Mouse (Mus musculus): ENCODE data around the gene Tor1b.
"Not testable (repeated sequence)": the region's sequence is repeated elsewhere in the genome, so short reads cannot be mapped to it uniquely, and the experiment has no call there.

Gene Tor1b

DNA sequence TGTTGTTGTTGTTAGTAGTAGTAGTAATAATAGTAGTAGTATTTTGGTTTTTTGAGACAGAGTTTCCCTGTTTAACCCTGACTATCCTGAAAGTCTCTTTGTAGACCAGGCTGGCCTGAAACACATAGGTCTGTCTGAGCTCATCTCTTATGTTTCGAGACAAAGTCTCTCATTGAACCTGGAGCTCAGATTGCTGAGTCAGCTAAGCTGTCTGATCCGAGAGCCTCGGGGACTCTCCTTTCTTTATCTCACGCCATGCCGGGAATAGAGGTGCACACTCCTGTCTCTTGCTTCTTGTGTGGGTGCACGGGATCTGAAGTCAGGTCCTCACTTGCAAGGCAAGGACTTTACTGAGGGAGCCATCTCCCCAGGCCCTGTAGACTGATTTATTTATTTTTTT lies 19.7 kb upstream of the Tor1b start:
- no peak for DNase-seq

DNA sequence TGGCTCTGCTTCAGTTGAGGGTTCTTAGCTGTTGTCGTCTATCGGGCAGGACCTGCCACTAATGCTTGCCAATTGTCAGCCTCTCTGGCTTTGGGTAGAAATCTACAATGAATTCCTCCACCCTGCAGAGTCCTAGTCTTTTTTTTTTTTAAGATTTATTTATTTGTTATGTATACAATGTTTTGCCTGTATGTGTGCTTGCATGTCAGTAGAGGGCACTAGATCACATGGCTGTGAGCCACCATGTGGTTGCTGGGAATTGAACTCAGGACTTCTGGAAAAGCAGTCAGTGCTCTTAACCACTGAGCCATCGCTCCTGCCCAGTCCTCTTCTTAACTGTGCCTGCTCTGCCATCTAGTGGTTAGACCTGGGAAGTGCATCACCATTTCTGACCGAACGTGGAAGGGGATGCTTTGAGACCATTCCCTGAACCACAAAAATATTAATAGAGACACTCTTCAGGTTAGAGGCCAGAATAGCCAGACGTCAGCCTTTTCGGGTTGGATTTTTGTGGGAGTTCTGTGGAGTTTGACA lies 18.8 kb upstream of the Tor1b start:
- peak; percentile 57 for DNase-seq

DNA sequence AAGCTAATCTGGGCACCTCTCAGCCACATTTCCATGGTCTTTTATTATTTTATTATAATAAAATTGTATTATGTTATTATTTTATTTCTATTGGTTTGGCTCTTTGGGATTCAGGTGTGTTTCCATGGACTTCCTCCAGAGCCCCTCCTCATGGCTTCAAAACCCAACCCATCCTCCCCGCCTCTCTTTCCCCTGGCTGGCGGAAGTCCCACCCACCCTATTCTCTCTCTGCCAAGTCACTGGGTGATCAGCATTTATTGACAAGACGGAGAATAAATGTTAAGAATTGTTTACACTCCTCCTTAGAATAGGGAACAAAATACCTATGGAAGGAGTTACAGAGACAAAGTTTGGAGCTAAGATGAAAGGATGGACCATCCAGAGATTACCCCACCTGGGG lies 16.0 kb upstream of the Tor1b start:
- no peak for DNase-seq

DNA sequence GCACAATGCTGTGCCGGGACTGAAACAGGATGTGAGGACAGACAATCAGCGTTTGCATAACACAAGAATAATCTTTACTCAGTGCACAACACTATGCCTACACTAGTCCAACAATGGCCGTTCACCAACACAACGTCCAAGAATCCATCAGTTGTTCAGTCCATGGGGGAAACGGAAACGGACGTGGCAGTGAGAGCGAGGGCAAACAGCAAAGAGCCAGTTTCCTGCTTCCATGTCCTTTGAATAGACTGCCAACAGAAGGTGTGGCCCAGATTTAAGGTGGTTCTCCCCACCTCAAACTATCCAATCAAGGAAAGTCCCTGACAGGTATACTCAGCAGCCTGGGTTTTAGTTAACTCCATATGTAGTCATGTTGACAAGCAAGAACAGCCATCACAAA lies 15.0 kb upstream of the Tor1b start:
- DNase-seq, result no peak

DNA sequence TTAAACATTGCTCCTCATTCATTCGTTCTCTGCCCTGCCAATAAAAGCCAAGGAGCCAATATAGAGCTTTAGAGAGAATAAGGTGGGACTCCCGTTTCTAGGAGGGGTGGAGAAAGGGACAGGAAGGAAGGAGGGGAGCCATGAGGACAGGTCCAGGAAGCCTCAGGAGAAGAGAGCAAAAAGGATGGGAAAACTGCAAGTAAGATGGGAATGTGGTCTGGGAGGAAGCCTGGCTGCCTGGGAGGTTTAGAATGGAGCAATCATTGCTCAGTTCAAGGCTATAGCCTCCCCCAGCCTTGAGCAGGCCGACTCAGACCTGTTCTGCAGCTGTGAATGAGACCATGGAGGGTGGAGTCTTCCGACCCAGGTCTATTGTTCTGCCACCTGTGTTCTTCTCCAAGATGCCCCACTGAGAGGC lies 14.2 kb upstream of the Tor1b start:
- DNase-seq, result no peak

DNA sequence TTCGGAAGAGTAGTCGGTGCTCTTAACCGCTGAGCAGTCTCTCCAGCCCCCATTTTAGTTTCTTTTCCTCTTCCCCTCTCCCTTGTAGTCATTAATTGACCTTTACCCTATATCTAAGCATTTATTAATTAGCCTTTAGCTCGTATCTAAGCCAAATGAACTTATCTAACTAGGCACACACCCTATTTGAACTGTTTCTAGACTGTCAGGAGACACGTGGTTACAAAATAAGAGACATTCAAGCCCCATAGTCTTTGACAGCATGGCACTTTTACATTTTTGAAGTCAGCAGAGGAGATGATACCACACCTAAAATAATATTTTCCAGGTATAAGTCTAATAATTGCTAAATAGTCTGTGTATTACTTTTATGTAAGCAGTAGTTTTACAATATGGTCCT lies 11.2 kb upstream of the Tor1b start:
- no peak for DNase-seq

DNA sequence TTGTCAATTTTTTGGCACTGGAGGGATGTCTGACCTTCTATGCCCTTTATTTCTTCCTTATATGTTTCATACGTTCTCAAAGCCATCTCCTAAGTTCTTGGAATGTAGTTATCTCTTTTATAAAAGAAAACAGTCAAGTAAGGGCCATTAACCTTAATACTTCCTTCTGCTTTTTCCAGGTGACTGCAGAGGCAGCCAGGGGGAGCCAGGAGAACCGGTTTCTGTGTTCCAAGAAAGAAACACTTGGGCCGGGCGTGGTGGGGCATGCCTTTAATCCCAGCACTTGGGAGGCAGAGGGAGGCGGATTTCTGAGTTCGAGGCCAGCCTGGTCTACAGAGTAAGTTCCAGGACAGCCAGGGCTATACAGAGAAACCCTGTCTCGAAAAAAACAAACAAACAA lies 10.6 kb upstream of the Tor1b start:
- not testable (repeated sequence) for DNase-seq

DNA sequence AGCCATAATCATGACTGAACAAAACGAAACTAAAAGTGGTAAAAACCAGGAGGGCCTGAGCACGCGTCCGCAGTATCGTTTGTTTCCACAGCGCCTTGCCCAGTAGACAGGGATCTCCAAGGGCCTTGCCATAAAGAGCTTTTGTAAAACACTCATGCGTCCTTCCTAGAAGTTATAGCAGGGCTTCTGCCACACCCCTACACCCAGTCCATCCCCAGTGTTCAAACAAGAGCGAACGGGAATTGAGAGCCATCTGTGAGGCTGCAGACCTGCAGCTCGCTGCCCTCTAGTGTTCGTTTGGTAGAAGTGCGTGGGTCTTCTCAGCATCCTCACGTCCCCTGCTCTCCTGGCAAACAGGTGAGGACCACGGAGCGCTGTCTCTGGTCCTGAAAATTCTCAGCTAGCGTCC lies 10.2 kb upstream of the Tor1b start:
- DNase-seq, result peak; percentile 67

DNA sequence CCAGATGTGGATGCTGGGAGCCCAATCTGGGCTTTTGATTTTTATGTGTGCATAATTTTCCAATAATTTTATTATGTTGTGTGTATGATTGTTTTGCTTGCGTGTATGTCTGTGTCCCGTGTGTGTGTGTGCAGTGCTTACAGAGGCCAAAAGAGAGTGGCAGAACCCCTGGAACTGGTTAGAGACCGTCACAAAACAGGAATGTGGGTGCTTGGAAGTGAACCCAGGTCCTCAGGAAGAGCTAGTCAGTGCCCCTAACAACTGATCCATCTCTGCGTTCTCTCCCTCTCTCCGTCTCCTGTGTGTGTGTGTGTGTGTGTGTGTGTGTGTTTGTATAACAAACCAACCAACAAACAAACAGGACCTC lies 319 bp upstream of the Tor1b start:
- no peak for DNase-seq

DNA sequence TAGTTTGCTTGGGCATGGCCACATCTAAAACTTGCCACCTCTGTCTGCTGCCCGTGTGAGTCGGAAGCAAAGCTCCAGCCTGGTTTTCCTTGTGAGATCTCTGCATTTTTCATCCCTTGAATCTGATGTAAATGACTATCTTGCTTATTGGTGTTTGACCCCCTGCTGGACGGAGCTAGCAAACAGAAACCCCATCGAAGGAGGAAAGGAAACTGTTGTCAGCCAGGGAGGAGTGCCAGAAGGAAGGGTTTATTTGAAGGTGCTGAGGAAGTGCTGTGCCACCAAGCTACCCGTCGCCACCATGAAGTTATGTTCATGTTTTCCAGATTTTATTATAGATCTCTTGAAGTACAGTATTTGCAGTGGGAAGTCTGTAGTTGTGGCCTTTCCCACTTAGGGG lies 2.0 kb downstream of the Tor1b start:
- DNase-seq, result no peak

DNA sequence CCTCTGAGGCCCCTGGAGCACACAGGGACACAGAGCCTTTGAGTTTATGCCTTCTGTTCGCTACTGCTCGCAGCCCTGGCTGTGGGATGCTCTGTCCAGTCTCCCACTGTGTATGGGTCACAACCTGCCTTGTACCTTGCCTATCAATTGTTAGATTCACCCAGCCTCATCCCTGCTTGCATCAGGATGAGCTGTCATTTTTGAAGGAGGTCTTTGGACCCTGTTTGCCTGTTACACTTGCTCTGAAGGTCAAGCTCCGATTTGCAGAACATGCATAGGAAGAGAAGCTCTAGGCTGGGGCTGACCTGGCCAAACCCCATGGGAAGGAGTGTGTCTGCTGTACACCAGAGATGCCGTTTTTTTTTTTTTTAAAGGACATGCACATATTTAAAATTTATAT lies 4.8 kb downstream of the Tor1b start:
- no peak for DNase-seq

DNA sequence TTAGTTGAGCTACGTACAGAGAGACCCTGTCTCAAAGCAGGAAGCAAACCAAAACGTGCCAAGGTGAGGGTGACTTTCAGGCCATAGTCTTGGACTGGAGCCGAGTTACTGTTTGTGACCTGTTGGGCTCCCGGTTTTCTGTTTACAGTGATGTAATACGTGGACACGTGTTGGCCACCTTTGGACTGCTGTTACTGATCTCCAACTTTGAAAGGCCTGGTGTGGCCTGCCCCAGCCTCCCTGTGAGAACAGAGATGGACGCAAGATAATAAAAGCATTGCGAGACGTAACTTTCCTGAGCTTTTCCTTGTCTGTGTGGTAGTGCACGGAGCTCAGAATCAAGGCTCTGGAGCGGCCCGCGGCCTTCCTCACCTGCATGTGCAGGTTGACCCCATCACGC lies 6.0 kb downstream of the Tor1b start:
- peak; percentile 81 for DNase-seq

DNA sequence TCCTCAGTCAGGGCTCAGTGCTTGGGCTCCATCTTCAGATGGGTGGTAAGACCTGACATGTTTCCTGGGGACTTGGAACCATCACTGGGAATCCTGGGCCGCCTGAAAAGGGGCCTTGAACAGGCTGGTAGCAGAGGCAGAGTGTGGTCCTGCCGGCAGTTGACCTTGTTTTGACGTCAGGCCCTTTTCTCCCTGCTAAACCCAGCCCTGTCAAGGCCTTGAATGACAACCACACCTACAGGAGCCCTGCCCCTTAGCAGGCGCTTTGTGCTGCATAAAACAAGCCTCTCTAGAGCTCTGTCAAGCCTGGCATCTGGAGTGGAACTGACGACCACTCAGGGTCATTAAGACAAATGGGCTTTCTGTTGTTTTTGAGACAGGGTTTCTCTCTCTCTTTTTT lies 7.1 kb downstream of the Tor1b start:
- DNase-seq, result no peak

DNA sequence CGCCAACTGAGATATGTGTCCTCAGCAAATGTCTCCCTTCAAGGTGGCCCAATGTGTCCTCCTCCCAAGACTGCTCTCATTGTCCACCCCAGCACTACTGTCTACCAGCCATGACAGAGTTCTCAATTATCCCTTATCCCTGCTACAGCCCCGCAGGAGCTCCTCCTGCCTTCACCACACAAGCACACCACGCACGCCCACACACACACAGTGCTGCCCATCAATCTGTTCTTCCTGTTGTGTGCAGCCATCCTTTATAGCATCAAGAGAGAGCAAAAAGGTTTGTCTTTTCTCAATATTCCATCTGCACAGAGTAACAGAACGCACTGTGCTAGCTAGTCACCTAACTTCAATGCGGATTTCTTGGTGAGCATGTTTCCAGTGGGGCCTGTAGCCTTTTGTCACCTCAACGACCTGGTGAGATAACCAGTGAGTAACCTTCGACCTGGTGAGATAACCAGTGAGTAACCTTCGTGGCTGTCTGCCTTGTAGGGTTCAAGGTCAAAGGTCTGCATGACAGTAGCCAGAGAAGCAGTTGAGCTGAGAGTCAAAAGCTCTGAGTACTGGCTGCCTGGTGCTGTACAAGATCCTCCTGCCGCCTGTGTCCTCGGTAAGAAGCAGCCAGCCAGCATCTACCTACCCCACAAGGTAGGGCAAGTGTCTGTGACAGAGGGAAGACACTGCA lies 10.0 kb downstream of the Tor1b start:
- DNase-seq, result no peak

DNA sequence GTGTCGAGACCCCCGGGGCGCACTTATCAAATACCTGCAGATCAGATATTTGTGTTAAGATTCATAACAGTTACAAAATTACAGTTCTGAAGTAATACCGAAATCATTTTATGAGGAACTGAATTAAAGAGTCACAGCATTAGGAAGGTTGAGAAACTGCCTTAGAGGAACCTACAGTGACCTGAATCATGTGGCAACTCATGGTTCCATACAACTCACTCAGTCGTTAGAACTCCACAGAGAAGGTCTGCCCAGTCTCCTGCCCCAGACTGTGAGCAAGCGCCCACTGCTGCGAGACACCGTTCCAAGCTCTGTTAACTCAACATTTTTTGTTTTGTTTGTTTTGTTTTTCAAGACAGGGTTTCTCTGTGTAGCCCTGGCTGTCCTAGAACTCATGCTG lies 12.9 kb downstream of the Tor1b start:
- no peak for DNase-seq

DNA sequence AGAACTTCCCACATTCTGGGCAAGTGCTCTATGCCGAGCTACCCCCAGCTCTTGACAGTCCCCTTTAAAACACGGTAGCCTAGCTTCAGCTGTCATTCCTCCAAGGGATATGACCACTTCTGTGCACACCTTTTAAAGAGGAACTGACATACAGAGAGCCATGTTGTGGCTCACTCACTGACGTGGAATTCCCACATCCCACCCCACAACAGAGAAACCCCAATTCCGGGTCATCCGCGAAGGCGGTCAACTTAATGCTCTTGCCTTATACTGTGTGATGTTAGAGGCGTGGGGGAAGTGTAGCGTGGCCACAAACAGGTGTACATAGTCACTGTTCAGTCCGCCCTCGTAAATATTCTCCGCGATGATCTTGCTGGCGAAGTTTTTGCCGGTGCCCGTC lies 14.1 kb downstream of the Tor1b start:
- DNase-seq, result no peak

DNA sequence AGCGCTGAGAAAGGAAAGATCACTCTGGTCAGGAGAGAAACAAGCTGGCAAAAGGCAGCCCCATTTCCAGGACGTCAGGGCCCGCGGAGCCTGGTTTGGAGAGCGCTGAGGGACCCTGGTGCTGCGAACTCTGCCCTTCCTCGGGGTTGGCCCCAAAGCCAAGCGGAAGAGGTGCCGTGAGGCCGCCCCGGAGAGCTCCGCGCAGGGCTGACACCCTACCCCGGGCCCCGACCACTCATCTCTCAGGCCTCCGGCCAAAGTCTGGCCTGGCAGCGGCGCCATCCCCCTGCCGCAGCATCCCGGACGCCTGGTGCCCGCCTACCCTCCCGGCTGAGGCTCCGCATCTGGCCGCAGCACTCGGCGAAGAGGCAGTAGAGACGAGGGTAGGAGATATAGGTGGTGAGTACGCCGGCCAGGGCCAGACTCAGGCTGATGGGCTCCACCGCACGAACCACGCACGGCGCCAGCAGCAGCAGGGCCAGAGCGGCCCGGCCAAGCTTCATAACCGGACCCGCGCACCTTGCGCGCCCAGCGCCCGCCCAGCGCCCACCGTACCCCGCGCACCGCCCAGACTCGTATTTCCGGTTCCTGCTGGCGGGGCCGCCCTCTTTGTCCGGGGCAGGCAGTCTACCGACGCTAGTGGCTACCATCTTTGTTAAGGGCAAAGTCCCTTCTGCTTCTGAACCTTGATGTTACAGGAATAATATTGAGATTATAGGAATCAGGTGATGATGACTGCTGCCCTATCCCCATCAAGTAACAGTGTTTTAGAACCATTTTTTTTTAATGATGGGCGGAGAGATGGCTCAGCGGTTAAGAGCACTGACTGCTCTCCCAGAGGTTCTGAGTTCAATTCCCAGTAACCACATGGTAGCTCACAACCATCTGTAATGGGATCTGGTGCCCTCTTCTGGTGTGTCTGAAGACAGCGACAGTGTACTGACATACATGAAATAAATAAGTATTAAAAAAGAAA lies 14.9 kb downstream of the Tor1b start, which contains the start of gene Tor1a:
Gene Tor1a (minus strand): TSS at position 582 of the 976 bp plus-strand sequence.
- DNase-seq, result peak; percentile 86

DNA sequence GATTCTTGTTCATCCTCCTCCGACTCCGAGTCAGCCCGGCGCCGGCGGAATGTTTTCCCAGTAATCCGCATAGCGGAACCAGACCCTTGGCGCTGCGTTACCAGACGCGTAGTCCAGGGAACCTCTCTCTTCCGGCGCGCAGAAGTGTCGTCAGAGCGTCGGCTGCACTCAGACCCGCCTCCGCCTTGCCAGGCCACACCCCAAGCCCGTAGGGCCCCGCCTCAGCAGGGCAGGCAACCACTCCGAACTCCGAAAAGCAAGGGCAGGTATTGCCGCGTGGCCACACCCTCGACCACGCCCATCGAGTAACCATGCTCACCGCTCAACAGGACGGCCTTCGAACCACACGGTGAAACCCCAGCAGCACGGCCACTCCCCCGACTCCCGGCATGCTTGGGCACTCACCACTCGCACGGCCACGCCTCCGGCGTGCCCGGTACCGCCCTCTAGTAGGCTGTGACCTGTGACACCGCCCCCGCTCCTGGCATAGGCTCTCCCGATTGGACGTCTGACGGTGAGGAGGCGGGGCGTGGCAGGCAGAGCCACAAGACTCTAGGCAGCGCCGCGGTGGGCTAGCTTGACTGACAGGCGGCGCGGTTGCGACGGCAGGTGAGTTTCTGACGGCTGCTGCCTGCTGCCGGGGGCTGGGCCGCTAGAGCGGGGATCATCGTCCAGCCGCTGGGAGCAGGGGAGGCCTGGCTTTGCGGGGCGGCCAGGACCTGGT lies 29.2 kb downstream of the Tor1b start, which contains the start of the genes BC005624 and Usp20:
Gene BC005624 (minus strand): TSS at position 412 of the 724 bp plus-strand sequence.
Gene Usp20 (plus strand): TSS at position 490 of the 724 bp plus-strand sequence.
- peak; percentile 100 for DNase-seq

DNA sequence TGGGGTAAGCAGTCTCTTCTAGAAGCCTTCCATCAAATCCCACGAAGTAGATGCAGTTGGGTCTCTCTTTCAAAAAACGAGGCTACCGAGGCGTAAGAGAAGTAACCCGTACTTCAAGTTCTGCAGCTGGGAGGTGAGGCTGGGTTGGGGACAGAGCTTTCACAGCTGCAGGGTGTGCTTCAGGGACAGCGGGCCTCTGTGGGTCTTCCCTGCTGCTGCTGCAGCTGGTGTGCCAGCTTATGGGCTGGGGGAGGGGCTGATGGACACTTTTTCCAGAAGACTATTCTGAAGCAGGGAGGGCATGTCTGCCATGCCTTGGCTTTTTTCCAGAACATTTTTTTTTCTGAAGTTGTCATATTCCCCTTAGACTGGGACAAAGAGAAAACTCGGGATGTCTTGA lies 30.3 kb downstream of the Tor1b start:
- no peak for DNase-seq

DNA sequence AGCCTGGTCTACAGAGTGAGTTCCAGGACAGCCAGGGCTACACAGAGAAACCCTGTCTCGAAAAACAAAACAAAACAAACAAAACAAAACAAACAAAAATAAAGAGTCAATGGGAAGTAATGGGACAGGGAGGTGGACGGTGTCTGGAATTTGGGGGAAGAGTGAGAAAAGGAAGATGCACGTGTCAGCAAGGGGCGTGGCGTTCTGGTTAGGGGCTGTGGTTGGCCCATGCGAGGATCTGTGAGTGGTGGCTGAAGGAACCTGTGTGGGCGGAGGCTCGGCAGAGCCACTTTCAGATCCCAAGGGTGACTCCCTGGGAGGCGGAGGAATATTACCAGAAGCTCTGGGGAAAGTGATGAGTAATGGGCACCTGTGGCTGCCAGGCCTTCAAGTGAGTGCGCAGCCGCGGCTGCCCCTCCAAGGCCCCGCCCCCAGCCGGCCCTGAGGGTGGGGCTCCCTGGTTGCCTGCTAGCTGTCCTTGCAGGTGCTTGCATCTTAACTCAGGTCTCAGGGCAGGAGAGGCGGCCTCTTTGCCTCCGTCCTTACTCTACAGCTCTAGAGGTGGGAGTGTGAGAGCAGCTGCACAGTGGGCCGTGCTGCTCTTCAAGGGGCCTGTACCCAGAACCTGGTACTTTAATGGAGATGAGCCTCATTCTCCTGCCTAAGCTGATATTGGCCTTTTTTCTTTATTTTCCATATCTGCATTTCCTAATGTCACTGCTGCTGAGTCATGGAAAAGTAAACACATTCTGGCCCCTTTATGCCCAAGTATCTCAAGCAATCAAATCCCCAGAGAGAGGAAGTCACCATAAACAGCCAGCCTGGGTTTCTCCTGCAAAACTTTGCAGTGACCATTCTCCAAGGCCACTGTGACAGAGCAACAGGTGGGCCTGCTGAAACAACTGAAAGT lies 32.6 kb downstream of the Tor1b start:
- peak; percentile 75 for DNase-seq

DNA sequence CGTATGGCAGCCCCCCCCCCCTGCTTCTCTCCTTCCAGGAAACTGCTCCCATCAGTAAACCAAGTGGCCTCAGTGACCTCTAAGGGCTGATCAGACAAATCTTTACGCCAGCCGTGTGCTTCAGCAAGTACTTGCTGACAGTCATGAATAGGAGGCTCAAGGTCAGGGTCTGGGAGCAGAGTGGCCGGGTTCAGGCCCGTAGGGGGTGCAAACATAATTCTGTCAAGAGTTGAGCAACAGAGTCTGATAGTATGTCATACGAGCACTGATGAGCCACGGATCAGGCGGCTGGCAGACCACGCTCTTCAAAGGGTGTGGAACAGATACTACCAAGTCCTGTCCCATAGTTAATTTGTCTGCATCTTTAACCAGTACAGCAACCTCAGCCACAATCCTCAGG lies 37.5 kb downstream of the Tor1b start:
- no peak for DNase-seq

DNA sequence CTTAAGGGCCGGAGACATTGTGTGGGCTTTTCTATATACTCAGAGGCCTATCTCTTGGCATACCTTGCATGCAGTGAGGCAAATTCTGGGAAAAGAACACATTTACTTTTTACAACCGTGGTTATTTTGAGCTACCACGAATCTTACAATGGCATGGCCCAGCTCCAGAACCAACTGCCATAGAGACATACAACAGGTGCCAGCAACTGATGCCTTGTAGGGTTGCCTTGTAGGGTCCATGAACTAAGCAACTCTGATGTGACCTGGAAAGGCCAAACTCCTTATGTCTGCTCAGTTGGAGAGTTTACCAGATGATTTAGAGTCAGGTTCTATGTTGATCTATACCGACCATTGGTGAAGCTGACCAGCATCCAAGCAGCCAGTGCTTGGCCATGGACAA lies 42.1 kb downstream of the Tor1b start:
- no peak for DNase-seq

Data from kidney, adult 11 months (tissue).